Mouse (Mus musculus) cortical plate, adult 2 months (tissue): ENCODE results near the gene Ttc39d.

ENCODE experiments used
- CTCF ChIP-seq: fragments of 200-500 bp; IDR thresholded peaks from 2 replicates; pipeline ENCODE4 v1.5.1; 2011; ENCODE audit warnings: mild to moderate bottlenecking, control low read depth, low read length; ENCODE audit not compliant: insufficient read depth; ENCODE audit errors: extremely low read depth
- POLR2A ChIP-seq: fragments of 200-500 bp; IDR thresholded peaks from 2 replicates; pipeline ENCODE4 v1.6.1; 2011; ENCODE audit warnings: mild to moderate bottlenecking, low read length, control low read depth; ENCODE audit not compliant: insufficient read depth; ENCODE audit errors: extremely low read depth

DNA sequence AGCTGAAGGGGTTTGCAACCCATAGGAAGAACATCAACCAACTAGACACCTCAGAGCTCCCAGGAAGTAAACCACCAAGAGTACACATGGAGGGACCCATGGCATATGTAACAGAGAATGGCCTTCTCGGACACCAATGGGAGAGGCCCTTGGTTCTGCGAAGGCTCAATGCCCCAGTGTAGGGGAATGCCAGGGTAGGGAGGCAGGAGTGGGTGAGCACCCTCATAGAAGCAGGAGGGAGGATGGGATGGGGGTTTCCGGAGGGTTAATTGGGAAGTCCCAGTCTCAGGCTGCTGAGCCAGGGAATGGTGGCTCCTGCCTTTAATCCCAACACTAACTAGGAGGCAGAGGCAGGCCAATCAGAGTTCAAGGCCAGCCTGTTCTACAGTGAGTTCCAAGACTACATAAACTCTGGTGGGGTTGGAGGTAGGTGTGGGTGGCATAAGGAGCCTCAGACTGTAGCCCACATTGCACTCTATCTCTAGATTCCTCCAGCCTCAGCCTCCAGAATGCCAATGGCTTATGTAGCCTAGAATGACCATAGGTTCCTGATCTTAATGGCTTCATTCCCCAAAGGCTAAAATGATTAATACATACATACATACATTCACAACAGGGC lies 8.0 kb upstream of the Ttc39d start:
- TF ChIP-seq POLR2A, result no peak
- no peak for TF ChIP-seq CTCF
